Mouse (Mus musculus) brain, embryonic 18.5 days (tissue): ENCODE results near the gene Cadm2.

Source experiments
- DNase-seq: peaks from one replicate; pipeline ENCODE4 v3.0.0-alpha.2; 2012; ENCODE audit warnings: low read depth, low spot score

Gene Cadm2

GRCm38 (mm10) chr16:66955876-66956275 lies 664.8 kb downstream of the Cadm2 start:
- DNase-seq = no peak

DNA sequence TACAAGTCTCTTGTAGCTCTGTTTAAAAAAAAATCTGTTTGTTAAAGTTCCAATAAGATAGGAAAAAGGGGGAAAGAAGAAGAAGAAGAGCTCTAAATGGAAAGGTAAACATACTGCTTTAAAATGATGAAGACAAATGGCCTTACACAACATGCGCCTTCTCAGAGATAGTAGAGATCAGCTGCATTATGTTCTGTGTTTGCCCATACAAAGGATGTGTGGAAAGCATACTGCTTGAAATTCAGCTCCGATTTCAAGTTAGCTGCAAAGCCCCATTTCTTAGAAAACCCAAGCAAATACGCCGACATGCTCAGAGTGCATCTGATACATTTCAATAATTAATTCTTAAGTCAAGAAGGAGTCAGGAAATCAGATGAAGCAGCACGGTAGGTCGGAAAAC lies 684.4 kb downstream of the Cadm2 start:
- DNase-seq = no peak

GRCm38 (mm10) chr16:66925517-66925916 lies 695.2 kb downstream of the Cadm2 start:
- no peak for DNase-seq

DNA sequence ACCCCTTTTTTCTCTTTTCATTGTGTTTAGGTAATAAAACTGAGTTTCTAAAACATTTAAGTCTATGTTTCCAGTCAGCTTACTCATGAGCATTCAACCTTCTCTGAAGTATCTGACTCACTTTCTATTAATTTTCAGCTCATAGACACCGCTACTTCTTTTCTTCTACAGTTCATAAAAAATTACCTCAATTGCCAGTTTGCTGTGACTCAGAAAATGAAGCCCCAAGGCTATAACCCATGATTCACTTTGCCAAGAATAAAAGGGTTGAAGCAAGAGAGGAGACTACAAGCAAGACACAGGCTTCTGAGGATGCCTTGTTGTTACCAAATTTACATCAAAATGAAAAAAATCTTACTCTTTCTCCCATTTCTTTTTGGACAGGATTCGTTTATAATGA lies 698.0 kb downstream of the Cadm2 start:
- DNase-seq = no peak

- DNase-seq = no peak
Observed at GRCm38 (mm10) chr16:66921414-66921915, 699.2 kb downstream of the Cadm2 start.

- DNase-seq = no peak
Observed at GRCm38 (mm10) chr16:66919889-66920402, 700.8 kb downstream of the Cadm2 start.

- no peak for DNase-seq
Observed at GRCm38 (mm10) chr16:66901801-66902200, 718.9 kb downstream of the Cadm2 start.

DNA sequence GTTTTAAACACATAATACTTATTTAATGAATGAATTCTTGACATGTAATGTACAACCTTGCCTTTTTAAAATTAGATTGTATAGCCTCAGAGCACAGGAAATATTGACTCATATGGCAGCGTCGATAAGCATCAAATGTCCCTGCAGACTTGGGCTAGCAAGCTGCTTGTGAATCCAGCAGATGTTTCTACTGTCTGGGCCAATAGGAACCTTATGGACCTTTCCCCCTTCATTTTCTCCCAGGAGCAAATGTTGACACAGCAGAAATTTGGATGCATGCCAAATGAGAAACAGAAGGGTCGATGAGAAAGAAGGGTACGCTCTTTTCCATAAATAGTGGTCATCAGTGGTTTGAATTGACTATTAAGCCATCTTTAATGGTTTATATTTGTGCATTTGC lies 720.0 kb downstream of the Cadm2 start:
- no peak for DNase-seq

- DNase-seq = no peak
Observed at GRCm38 (mm10) chr16:66892359-66892758, 728.3 kb downstream of the Cadm2 start.

DNA sequence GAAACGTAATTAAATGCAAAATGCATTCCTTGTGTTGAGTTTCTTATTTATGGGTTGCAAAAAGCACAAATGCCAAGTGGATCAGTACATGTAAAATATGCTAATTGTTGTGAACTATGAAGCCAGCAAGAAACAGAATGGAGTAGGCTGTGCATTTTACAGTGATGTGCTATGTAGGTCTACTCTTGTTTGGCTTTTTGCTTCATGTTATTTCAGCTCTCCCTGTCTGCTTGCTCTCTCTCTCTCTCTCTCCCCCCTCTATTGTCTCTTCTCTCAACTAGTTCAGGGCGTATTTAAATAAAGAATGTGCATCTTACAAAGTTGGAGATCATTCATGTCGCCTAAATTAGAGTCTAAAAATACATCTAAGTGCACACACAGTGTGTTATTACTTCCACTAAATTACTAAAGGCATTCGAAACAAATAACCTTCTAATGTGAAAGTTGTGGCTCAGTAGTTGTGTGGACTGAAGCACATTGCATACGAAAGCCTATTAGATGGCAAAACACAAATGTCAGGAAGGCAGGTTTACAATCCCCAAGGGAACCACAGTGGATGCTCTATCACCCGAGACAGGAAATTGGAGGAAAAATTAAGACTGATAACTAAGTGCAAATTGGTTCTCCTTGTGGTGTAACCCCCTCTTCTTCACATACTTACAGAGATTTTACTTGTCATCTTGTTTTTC lies 729.0 kb downstream of the Cadm2 start:
- DNase-seq = no peak

DNA sequence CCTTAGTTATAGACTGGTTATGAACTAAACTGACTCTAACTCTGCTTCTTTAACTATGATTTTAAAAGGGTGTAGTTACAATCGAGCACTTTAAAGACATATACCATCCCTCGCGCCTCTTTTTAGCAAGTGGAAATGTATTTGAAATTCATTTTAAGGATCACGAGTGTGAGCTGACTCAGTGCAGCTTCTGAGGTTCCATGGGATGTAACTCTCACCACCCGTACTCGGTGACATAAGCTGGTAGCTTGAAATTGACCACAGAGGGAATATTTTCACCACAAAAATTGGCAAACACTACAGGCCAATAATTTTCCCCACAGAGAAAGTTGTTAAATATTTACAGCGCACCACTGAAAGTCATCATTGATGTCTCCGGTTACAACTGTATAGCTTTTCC lies 730.8 kb downstream of the Cadm2 start:
- no peak for DNase-seq

GRCm38 (mm10) chr16:66882597-66882996 lies 738.1 kb downstream of the Cadm2 start:
- no peak for DNase-seq

GRCm38 (mm10) chr16:66871201-66871600 lies 749.5 kb downstream of the Cadm2 start:
- DNase-seq = no peak

DNA sequence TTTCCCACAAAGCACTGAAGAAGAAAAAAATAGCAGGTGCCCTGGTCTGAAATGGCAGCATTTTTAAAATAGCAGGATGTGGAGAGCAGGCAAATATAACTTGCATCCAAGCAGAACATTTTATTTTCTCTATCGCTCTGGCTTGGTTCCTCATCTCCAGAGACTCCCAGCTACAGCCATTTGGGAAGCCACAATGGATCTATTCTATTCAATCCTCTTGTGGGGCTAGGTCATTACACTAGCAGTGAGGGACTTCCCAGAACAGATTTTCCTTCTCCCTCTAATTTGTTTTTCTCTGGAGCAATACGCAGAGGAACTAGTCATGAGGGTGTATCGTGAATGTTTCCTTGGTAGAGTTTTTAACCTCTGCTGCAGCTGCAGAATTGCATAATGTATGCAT lies 769.7 kb downstream of the Cadm2 start:
- DNase-seq = no peak

- no peak for DNase-seq
Observed at GRCm38 (mm10) chr16:66824866-66825265, 795.8 kb downstream of the Cadm2 start.

GRCm38 (mm10) chr16:66811495-66811894 lies 809.2 kb downstream of the Cadm2 start:
- peak; percentile 12 for DNase-seq

GRCm38 (mm10) chr16:66798204-66798603 lies 822.5 kb downstream of the Cadm2 start:
- DNase-seq = no peak

DNA sequence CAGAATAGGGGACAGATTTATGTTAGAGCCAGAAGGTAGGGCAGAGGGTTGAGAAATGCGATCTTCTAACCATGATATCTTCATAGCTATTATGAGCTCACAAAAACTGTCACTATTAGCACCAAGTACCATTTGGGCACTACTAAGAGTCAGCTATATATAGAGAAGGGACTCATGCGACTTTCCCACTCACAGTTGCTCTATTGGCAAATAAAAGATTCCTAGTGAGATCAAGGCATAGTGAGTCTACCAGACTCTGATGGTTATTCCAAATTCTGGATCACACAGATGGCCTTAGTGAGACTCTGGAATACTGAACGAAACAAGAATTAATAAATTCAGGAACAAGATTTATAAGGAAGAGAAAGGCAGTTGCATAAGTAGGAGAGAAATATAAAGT lies 827.6 kb downstream of the Cadm2 start:
- no peak for DNase-seq

- DNase-seq = no peak
Observed at GRCm38 (mm10) chr16:66771883-66772282, 848.8 kb downstream of the Cadm2 start.

GRCm38 (mm10) chr16:66769545-66769944 lies 851.2 kb downstream of the Cadm2 start:
- DNase-seq = no peak

DNA sequence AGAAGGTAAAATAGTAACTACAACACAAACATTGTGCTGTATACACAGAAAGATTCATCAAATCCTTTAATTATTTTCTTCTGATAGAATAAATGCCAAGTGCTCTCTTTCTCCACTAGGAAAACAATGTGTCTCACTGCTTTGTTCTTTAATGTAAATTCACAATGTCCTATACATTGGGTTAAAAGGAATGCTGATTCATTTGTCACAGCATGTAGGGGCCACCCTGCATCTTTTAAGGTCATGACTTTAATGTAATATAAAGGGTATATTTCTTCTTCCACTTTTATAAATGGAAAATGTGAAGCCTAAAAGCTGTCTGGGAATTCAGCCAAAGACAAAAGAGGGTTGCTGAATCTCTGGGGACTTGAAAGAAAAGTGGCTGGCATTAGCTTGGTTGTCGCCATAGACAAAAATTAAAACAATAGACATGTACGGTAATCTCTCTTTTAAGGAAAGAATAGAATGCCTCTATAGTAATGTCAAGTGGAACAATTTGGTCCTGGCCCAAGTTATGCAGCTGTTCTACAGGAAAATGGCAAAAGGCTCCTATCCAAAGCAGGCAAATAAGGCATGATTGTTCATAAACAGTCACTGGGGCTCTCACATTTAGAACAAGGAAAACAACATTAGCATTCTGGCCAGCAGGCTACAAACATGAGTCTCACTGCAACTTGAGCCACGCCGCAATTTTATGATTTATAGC lies 851.9 kb downstream of the Cadm2 start:
- DNase-seq = peak; percentile 26

GRCm38 (mm10) chr16:66761546-66762473 lies 858.9 kb downstream of the Cadm2 start:
- no peak for DNase-seq
